Mouse (Mus musculus): Measurements from ENCODE around the gene Isg20.

The Isg20 gene

DNA sequence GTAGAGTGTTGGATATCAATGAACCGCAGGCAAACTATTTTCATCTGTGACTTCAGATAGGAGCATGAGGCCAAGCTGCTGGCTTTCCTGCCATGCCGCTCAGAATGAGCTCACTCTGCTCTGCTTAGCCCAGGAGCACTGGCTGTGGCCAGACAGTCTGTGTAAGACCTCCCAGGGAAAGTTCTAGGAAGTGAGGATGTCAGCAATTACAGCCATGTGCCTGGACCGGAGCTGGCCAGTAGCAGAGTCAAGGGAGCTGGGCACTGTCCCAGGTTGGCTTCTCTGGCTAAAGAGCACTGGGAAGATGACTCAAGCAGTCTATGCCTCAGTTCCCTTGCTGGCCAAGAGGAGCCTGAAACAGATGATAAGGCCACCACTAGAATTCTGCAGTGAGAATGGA, 50.7 kb downstream of the Isg20 start:
- no peak for DNase-seq

Data from thymus, postnatal 36 days (tissue).